Mouse (Mus musculus) yolk sac, embryonic 10.5 days (tissue): Measurements from ENCODE around the gene Ddx5.
"Not testable (repeated sequence)": the region's sequence is repeated elsewhere in the genome, so short reads cannot be mapped to it uniquely, and the experiment has no call there.

ENCODE experiments used
- DNase-seq: peaks from one replicate; pipeline ENCODE4 v3.0.0-alpha.2; 2017; ENCODE audit warnings: low spot score

Gene Ddx5

GRCm38 (mm10) chr11:106762139-106762799, 26.7 kb downstream of the Ddx5 start:
- DNase-seq: no peak

GRCm38 (mm10) chr11:106760511-106760910, 28.5 kb downstream of the Ddx5 start:
- no peak for DNase-seq

DNA sequence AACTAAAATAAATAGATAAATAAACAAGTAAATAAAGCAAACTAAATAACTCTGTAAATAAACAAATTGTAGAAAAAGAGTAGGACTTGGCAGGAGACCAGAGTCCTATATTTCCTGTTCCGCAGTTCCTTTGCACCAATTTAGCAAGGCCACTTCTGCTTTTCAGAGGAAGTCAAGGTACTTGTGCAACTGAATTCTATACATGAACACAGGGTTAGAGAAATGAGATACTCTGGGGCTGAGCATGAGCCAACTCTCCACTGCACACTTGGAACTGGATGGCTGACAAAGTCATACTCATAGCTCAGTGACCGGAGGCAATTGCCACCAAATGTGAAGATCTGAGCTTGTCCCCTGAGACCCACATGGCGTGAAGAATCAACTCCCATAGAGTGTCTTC, 30.0 kb downstream of the Ddx5 start:
- no peak for DNase-seq

DNA sequence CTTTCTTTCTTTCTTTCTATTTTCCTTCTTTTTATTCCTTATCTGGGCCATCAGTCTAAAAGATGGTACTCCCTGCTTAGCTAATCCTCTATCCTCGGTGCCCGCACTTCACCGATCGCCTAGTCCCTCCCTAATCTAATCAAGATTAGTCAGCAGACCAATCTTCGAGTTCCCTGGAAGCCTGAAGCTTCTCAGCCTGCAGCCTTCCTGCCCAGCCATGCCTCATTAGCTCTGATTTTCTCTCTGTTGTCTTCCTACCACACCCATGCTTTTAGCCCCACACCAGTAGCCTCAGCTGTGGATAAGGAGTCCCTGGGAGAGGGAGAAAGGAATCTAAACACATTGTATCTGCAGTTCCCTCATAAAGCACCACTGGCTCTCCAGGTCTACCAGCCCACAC, 33.4 kb downstream of the Ddx5 start:
- no peak for DNase-seq

- no peak for DNase-seq
Measured at GRCm38 (mm10) chr11:106753314-106753713, 35.7 kb downstream of the Ddx5 start.

DNA sequence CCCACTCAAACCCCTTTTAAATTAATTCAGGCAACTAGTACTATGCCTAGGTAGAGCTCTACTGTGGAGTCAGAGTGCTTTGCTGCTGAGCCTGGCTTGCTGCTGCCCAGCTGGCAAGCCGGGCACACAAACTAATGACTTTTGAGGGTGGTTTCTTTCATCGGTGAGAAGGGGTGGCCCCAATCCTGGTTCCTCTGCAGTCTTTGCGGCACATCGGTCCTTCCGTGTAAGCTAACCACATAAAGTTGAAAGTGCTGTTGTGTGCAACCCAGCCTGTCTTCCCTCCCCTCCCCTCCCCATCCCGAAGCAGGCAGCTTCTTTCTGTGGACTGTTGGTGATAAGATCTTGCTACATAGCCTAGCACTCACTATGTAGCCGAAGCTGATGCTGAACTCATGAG, 36.9 kb downstream of the Ddx5 start:
- DNase-seq: no peak

GRCm38 (mm10) chr11:106751039-106752018, 37.7 kb downstream of the Ddx5 start, which contains the start of gene Milr1:
Milr1 (plus strand) TSS chr11:106751226.
- DNase-seq: no peak

DNA sequence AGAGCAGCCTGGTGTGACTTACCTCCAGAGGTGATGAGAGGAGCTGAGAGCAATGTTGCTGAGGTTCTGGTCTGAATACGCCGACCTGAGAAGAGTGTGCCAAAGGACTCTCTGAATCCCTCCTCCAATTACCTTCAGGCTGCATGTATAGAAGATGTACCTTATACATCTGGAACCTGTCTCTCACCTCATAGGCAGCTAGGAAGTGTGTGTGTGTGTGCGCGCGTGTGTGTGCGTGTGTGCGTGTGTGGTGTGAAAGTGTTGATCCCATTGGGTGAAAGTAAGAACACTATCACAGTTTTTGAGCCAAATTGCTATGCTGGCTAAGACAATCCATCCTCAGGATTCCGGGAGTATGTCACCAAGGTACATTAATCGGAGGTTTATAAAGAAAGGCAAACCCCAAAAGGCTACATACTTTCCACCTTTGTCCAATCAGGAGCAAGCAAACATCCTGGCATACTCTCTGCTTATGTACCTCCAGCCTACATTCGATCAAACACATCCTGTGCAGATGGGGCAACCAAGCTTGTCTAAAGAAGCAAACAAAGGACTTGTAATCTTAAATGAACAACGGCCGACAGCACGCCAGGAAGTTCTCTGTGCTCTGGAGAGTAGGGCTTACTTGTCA, 38.7 kb downstream of the Ddx5 start, which contains the start of gene Pecam1:
TSS of gene Pecam1 (minus strand) at position 508 of the 631 bp plus-strand sequence.
- DNase-seq: no peak

GRCm38 (mm10) chr11:106749557-106750120, 39.3 kb downstream of the Ddx5 start:
- not testable (repeated sequence) for DNase-seq

- no peak for DNase-seq
Measured at GRCm38 (mm10) chr11:106744949-106745348, 44.0 kb downstream of the Ddx5 start.

GRCm38 (mm10) chr11:106742388-106742841, 46.6 kb downstream of the Ddx5 start:
- DNase-seq: no peak

DNA sequence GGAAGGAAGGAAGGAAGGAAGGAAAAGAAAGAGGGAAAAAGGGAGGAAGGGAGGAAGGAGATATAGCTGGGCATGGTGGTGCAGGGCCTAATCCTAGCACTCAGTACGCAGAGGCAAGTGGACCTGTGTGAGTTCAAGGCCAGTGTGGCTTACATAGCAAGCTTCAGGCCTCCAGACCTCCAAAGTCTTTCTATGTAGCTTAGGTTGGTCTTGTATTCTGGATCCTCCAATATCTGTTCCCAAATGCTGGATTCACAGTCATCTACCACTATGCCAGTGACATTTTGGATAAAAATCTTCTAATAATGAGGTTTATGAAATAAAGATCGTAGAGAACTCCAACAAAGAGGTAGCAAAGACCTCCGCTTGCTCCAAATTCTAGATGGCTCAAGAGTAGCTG, 47.2 kb downstream of the Ddx5 start:
- no peak for DNase-seq

GRCm38 (mm10) chr11:106741232-106741631, 47.8 kb downstream of the Ddx5 start:
- no peak for DNase-seq

DNA sequence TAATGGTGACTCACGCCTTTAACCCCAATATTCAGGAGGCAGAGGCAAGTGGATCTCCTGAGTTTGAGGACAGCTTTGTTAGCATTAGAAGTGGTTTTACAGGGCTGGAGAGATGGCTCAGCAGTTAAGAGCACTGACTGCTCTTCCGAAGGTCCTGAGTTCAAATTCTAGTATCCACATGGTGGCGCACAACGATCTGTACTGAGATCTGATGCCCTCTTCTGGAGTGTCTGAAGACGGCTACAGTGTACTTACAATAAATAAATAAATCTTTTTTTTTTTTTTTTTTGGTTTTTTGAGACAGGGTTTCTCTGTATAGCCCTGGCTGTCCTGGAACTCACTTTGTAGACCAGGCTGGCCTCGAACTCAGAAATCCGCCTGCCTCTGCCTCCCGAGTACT, 48.3 kb downstream of the Ddx5 start:
- DNase-seq: not testable (repeated sequence)

DNA sequence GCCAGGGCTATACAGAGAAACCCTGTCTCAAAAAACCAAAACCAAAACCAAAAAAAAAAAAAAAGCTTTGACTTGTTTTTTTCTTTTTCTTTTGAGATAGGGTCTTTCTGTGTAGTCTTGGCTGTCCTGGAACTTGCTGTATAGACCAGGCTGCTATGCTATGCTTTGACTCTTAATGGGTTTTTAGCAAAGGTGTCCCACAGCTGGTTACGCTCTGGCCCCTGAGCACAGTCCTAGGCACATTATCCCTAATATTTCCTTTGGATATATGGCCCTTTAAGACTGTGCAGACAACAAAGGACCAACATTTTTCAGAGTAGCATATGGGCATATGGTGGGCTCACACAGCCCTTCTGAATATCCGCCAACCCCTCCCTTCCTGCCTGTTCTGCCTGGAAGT, 49.9 kb downstream of the Ddx5 start:
- no peak for DNase-seq

DNA sequence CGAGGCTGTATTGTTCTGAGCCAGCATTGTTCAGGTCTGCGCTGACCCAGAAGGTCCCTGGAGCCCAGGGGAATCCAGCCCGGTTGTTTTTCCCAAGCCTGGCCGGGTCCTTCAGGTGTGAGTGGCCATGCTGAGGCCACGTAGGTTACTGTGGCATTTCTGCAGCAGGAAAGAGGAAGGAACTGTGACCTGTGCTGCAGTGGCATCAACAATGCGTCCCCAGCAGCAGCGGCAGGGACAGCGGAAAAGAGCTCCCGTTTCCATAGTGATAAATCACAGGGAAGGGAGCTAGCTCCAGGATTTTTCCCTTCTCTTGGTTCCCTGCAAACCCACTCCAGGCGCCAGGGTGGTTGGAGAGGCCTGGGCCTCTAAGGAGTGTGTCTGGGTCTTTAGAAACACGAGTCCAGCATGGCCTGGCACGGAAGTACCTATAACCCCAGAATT, 51.8 kb downstream of the Ddx5 start:
- DNase-seq: no peak

DNA sequence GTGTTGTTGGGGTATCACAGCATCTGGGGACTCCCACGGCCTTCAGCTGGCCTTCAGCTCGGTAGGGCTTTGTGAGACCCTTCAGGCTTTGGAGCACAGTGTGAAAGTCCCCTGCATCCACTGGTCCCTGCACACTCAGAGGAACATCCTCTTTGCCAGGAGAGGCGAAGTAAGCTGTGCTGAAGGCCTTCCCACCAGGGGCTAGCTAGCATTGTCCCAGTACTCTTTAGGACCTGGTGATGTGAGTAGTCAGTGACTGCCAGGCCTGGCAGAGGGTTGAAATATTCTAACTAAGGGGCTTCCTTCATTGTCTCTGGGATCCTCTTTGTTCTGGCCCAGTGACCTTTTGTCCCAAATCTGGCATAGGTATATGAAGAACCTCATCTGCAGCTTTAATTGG, 52.4 kb downstream of the Ddx5 start:
- no peak for DNase-seq

GRCm38 (mm10) chr11:106730714-106731113, 58.3 kb downstream of the Ddx5 start:
- no peak for DNase-seq
